Mouse (Mus musculus): ENCODE measurements around the gene Krt77.

The Krt77 gene

DNA sequence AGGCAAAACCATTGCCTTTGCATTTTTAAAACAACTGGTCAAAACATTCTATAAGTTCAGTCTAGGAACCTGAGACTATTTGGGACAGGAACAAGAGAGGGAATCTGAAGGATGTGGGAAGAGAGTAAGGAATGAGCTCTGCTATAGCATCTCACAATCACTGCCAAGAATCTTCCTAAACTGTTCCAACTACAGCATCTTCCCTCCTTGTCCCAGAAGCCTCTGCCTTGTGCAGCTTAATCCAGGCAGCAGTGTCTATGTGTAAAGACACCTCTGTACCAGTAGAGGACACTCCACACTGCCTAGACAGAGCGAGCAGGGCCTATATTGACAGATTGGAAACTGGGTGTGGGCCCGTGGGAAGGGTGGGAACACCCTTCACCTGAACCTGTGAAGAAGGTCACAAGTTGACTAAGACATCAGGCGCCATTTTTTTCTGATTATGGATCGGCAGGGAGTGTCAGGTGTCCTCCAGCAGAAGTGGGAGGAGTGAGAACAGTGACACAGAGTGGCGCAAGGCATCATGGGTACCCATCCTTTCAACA lies 34.6 kb downstream of the Krt77 start:
- DNase-seq (ENCODE audit: low spot score in 2 of 2), result no peak

DNA sequence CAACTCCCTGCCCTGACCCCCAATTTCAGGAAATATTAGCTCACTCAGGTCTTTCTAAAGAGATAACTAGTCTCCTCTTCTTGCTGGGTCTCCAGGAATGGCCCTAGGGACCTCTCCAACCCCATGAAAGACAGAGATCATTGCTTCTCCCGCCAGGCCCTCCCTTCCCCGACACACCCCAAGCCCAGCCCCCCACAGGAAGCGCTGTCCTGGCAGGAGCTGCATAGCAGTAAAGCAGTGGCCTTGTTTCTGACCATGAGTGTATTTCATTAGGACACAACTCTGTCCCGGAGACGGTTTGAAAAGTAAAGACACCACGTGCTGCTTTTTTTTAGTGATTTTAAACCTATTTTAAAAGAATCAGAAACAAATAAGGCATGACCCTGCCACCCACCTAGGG lies 36.4 kb downstream of the Krt77 start:
- no peak for DNase-seq (ENCODE audit: low spot score in 2 of 2)

DNA sequence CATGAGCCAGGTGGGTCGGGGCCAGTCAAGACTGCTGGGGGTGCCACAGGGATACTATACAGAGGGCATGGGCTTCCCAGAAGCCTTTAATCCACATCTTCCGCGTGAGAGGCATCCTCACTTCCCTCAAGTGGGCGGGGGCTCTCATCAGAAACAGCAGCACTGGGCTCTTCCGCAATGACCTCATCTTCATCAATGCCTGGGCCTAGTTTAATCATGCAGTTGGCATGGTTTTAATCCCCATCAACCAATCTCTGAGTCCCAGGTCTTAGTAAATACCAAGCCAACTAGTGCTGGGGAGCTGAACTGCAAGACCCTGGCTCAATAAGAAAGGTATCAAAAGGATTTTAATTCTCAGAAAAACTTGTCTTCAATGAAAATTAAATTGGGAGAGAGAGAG lies 40.1 kb downstream of the Krt77 start:
- no peak for DNase-seq (ENCODE audit: low spot score in 2 of 2)

DNA sequence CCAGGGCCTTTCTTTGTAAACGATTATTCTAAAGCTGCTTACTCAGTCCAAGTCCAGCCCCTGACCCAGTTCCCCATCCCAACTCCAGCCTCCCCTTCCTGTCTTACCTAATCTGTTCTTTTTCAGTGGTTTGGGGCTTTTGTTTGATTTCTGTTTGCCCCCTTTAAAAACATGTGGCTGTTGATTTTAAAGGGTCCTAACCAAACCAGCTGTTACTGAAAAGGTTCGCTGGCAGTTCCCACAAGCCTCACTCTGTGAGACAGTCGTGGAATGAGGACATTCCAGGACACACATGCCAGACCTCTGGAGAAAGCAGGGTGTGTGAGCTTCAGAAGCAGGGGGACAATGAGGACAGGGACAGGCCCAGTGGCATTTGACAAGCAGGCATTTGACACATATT lies 47.7 kb downstream of the Krt77 start:
- DNase-seq (ENCODE audit: low spot score in 2 of 2), result no peak

DNA sequence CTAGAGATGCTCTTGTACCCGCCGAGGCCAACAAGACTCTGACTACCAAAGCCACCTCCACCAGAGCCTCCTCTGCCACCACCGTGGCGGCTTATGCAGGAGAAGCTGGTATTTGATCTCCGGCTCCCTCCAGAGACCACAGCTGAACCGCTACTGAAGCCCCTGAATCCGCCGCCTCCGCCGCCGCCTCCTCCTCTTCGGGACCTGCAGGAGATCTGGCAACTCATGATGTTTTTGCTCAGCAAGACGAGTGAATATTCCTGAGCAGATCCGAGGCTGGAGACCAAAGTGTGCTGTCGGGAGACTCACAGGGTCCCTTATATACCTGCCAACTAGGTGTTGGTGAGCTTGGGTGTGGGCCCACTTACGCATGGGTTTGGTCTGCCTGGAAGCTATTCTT lies 51.6 kb downstream of the Krt77 start, which contains the start of gene Krt2:
TSS of gene Krt2 (minus strand) at position 295 of the 400 bp plus-strand sequence.
- no peak for DNase-seq (ENCODE audit: low spot score in 2 of 2)
